Mouse (Mus musculus) small intestine, adult 2 months (tissue): Measurements from ENCODE around the gene Fam213a.

Source experiments
- CTCF ChIP-seq: fragments of 200-500 bp; IDR thresholded peaks from 2 replicates; pipeline ENCODE4 v1.5.1; 2012; ENCODE audit warnings: low read depth, mild to moderate bottlenecking, control low read depth, inconsistent platforms, low read length, moderate library complexity, mixed read lengths; ENCODE audit not compliant: insufficient replicate concordance, insufficient read length; ENCODE audit errors: extremely low read depth
- POLR2A ChIP-seq: fragments of 200-500 bp; IDR thresholded peaks from 2 replicates; pipeline ENCODE4 v1.6.1; 2012; ENCODE audit warnings: low read depth, mild to moderate bottlenecking, control low read depth, inconsistent platforms, low read length, moderate library complexity

- no peak for TF ChIP-seq POLR2A
- TF ChIP-seq CTCF: no peak
These were observed 55.3 kb downstream of the Fam213a start for GRCm38 (mm10) chr14:40958083-40958985.
